Mouse (Mus musculus): Measurements from ENCODE around the gene 2610528J11Rik.
"Not testable (repeated sequence)": the region's sequence is repeated elsewhere in the genome, so short reads cannot be mapped to it uniquely, and the experiment has no call there.

2610528J11Rik gene

DNA sequence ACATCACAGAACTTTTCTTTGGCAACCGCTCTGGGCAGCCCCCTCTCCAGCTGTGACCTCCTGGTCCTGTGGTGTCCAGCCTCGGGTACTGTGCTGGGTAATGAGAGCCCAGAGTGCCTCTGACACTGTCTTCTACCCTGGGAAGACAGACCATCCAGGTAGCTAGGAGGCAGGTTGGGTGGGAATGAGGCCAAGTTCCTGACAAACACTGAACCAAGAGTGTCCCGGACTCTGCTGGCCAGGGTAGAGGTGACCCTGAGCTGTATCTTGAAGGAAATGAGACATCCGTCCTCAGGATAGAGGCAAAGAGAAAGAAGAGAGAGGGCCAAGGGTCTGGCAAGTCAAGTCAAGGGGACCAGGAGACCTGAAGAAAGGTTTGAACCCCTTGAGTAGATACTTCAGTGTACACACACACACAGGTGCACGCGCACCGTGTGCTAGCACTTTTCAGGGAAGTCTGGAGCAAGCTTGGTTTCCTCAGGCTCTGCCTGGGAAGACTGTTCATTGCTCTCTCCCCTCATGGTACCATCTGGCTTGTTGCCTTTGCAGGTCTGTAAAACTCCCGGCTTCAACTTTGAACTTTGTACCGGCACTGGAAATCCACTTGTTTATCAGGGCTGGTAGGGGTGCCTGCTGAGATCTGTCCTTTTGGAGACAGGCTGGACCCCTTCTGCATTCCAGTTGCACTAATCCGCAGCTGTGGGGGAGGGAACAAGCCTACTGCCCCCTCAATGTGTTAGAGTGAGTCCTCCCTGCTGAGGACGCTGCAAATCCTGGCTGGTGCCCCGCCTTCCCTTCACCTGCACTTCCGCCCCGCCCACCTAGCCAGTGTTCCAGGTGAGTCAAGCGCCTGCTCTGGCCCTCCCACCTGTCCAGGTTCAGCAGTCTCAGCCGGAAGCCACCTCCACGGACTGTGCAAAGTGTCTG is at the start of gene 2610528J11Rik:
2610528J11Rik (plus strand) TSS at position 592 of the 927 bp plus-strand sequence.
- no peak for DNase-seq (ENCODE audit: low read depth in 1 of 2, low spot score in 2 of 2)

DNA sequence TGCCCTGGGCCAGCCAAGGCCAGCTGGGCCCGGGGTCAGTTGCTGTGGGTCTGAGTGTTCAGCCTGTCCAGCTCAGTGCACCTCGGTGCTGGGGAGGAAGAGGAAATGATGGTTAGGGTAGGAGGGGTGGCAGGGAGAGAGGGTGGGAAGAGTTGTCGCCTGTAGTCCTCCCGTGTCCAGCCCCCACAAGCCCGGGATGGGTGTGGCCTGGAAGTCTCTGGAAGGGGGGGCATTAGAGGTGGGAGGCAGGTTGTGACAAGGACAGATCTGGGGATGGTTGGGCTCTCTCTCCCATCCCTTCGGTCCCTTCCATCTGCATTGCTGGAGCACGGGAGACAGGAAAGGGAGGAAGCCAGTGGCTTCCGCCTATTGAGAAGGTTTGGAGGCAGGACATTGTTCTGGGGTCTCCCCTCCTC is 37.1 kb upstream of the 2610528J11Rik start, which contains the start of gene Tie1:
Tie1 (minus strand) TSS at position 345 of the 416 bp plus-strand sequence.
- DNase-seq (ENCODE audit: low read depth in 1 of 2, low spot score in 2 of 2) = no peak

DNA sequence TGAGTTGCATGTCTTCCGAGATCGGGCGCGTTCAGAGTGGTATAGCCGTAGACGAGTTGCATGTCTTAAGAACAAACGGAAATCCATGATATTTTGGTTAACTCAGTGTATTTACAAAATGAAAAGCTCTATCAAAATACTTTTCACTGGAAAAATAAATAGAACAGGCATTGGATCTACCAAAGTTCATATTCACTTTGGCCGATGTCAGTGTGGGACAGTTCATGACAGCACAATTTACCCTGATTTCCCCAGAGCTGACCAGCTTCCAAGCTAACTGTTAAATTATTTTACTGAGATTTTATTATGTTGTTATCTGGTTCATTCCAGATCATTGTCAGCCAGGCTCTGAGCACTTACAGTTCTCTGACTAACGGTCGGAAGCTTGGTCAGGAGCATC is 36.3 kb upstream of the 2610528J11Rik start:
- DNase-seq (ENCODE audit: low read depth in 1 of 2, low spot score in 2 of 2) = no peak

DNA sequence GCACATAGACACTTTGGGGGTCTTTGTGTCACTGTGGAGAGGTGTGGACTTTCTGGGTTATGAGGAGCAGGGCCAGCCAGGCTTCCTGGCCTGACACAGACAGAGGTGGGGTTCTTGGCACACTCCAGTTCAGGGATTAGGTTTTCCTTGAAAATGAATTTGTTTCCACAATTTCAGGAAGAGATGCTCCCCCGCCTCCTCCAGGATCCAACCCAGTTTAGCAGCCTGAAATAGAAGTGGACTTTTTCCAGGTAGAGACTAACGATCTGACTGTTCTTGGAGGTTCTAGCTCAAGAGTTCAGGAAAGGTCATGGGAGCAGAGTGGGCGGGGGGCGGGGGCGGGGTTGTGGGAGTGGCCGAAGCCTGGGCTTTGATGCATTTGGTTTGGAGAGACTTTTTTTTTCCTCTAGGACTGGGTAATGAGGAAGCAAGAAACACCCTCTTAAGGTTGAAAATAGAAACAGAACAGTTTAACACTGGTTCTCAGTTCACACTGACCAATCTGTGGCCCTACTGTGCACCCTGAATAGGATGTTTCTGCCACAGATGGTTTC is 26.6 kb upstream of the 2610528J11Rik start:
- DNase-seq (ENCODE audit: low read depth in 1 of 2, low spot score in 2 of 2) = no peak

DNA sequence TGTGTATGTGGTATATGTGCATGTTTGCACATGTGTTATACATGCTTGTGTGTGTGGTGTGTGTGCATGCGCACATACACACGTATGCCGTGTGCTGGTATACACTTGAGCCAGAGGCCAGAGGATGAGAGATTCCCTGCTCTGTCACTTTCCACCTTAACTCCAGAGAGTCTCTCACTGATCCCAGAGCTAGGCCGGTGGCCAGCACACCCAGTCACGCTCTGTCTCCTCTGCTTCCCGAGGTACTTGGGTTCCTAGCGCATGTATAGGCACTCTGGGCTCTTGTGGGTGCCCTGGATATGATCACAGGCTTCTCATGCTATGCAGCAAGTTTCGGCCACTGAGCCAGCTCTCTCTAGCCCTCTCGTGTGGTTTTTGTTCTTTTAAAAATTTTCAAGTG is 26.0 kb upstream of the 2610528J11Rik start:
- DNase-seq (ENCODE audit: low read depth in 1 of 2, low spot score in 2 of 2) = no peak

DNA sequence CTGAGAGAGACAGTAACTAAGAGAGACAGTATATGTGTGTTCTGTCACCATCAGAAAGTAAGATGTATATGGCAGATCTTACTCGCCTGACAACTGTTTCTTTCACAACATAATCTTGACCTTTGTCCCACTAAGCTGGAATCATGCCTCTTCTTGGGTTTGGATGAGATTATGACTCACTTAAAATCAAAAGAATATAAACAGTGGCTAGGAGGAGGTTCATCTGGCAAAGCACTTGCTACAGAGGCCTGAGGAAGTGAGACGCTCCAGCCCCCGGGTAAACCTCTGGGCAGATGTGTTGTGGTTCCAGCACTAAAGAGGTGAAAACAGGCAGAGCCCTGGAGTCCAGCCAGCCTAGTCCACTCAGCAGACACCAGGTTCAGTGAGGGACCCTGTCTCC is 21.2 kb upstream of the 2610528J11Rik start:
- no peak for DNase-seq (ENCODE audit: low read depth in 1 of 2, low spot score in 2 of 2)

DNA sequence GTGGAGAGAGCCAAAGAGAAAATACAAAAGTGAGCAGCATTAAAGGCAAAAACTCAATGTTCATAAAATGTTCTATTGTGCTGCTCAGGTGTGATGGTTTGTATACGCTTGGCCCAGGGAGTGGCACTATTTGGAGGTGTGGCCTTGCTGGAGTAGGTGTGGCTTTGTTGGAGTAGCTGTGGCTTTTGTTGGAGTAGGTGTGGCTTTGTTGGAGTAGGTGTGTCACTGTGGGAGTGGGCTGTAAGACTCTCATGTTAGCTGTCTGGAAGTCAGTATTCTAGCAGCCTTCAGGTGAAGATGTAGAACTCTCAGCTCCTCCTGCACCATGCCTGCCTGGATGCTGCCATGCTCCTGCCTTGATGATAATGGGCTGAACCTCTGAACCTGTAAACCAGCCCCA is 19.6 kb upstream of the 2610528J11Rik start:
- not testable (repeated sequence) for DNase-seq (ENCODE audit: low read depth in 1 of 2, low spot score in 2 of 2)

DNA sequence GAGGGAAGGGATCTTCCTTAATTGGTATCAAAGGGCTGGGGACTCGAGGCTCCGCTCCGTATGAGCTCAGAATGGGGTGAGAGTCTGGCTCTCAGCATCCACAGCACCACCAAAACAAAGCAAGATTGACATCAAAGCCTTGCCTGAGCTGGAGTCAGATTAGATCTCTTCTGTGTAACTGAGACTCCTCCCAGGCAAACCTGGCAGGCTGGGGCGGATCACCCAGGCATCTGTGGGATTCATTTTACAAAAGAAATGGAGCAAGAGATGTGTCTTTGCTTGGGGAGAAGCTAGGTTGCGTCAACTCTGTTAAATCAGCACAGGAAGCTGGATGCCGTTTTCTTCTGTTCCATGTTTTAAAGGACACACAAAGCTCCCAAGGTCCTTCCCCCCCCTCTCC is 17.7 kb upstream of the 2610528J11Rik start:
- DNase-seq (ENCODE audit: low read depth in 1 of 2, low spot score in 2 of 2) = no peak

- DNase-seq (ENCODE audit: low read depth in 1 of 2, low spot score in 2 of 2) = no peak
Measured at GRCm38 (mm10) chr4:118516699-118517496, 9.9 kb upstream of the 2610528J11Rik start.

DNA sequence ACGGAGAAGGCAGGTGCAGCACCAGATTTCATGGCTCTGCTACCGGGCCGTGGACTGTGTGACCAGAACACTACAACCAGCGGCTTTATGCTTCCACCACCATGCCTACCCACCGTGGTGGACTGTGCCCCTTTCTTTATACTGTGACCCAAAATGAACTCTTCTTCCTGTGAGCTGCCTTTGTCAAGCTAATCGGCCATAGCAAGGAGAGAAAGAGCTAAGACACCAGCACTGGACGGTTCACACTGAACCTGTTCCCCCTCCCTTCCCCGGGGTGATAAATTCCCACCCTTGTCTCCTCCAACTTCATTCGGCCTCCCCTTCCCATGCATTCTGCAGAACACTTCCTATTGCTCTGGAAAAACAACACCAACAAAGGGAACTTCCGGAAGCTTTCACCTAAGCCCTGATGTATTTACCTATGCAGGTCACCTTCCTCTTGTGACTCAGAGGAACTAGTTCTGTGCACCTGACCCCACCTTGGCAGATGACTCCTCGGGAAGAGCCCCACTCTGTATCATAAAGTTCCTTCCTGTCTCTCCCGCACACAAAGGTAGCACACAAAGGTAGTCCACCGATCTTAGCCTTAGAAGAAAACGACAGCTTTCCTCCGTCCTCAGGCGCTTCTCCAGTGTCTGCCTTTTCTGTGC is 9.2 kb upstream of the 2610528J11Rik start:
- DNase-seq (ENCODE audit: low read depth in 1 of 2, low spot score in 2 of 2) = no peak

GRCm38 (mm10) chr4:118518208-118518607 is 8.6 kb upstream of the 2610528J11Rik start:
- no peak for DNase-seq (ENCODE audit: low read depth in 1 of 2, low spot score in 2 of 2)

GRCm38 (mm10) chr4:118522248-118522647 is 4.6 kb upstream of the 2610528J11Rik start:
- no peak for DNase-seq (ENCODE audit: low read depth in 1 of 2, low spot score in 2 of 2)

GRCm38 (mm10) chr4:118523976-118524375 is 2.8 kb upstream of the 2610528J11Rik start:
- DNase-seq (ENCODE audit: low read depth in 1 of 2, low spot score in 2 of 2) = no peak

GRCm38 (mm10) chr4:118525779-118526178 is 1.0 kb upstream of the 2610528J11Rik start:
- no peak for DNase-seq (ENCODE audit: low read depth in 1 of 2, low spot score in 2 of 2)

DNA sequence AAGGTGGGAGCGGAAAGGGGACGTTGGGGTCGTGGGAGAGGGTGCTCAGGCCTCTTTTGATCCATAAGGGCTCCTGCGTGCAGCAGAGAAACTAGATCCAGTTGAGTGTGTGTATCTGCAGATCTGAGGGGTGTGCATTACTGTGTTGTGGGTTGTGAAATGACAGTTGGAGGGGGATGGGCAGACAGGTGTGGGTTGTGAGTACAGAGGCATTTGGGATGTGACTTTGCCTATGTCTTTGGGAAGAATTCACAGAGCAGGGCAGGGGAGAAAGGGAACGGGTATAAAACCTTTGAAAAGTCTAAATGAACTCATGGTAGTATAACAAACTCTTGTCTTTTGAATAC is 509 bp downstream of the 2610528J11Rik start:
- no peak for DNase-seq (ENCODE audit: low read depth in 1 of 2, low spot score in 2 of 2)

DNA sequence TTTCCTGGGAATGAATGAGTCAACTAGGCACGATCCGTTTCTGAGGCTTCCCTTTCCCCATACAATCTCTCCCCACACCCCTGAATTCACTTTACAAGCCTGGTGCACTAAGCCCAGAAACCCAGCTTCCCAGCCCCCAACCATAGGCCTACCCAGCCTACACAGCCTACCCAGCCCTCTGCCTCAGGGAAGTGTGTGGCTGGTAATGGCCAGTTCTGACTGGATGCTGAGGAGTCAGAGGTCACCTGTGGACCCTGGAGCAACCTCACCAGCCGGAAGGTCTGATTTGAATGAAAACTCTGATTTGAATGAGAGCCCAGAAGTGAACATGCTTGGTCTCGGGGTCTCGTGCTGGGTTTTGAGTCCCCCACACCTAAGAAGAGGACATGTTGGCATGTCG is 921 bp downstream of the 2610528J11Rik start:
- no peak for DNase-seq (ENCODE audit: low read depth in 1 of 2, low spot score in 2 of 2)

DNA sequence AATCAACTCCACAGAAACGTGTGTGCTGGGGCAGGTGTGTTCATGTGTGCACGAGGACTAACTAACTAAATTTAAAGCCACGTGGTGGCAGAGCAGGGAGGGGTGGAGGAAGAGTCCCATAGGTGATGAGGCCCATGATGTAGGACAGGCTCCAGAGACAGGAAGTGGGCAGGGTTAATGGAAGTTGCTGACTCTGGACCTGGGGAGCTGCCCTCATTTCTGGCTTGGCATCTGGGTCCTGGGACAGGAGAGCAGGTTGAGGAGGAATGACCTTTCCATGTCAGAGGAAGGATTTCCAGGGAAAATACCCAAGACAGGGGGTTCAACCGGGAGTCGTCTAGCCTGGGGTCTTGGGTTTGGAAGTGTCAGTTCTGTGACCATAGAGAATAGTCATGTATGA is 5.9 kb downstream of the 2610528J11Rik start:
- DNase-seq (ENCODE audit: low read depth in 1 of 2, low spot score in 2 of 2) = no peak

DNA sequence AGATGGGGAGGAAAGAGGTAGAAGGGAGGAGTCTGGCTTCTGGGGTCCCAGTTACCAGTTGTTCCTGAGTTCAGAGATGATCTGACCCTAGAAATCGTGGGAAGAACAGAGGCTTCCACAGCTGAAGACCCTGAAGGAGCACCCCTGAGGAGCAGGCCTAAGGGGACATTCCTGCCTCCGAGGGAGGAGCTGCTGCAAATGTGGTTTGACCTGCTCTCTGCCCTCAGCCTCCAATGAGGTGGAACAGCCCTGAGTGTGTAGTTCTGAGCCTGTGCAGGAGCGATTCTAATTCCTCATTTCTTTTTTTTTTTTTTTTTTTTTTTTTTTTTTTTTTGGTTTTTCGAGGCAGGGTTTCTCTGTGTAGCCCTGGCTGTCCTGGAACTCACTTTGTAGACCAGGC is 6.4 kb downstream of the 2610528J11Rik start:
- DNase-seq (ENCODE audit: low read depth in 1 of 2, low spot score in 2 of 2) = no peak

DNA sequence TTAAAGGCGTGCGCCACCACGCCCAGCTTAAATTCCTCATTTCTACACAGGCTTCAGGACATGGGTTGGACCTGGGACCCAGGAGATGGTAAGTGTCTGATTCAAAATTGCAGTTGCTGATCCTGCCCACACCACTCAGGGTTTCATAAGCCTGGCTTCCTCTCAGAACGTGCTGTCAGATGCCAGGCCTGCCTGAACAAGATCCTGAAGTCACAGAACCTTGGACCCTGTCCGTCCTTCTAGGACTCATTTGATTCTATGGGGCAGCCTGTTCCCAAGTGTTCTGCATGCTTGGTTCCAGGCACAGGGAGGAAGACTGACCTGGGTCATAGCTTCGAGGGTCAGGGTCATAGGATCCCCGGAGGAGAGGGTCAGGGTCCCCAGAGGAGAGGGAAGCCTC is 6.8 kb downstream of the 2610528J11Rik start:
- DNase-seq (ENCODE audit: low read depth in 1 of 2, low spot score in 2 of 2) = no peak

- DNase-seq (ENCODE audit: low read depth in 1 of 2, low spot score in 2 of 2) = no peak
Measured at GRCm38 (mm10) chr4:118535610-118536009, 8.8 kb downstream of the 2610528J11Rik start.

DNA sequence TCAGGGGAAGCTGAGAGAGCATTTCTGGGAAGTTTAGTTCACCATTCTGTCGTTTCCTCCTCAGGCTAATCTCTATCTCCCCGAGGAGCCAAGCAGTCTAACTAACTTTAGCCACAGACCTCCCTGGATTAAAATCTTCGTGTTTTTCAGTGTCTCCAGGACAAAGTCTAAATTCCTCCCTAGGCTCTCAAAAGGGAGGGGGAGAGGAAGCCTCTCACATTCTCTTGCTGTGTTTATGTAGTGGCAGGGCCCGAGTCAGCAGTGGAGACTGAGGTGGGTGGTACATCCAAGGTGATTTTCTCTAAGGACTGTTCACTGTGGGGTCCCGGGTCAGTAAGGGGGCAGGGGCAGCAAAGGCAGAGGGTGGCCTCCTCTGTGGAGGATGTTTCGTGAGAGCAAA is 11.0 kb downstream of the 2610528J11Rik start:
- no peak for DNase-seq (ENCODE audit: low read depth in 1 of 2, low spot score in 2 of 2)

All from monocyte, adult 2 months (primary cell).